Mouse (Mus musculus): ENCODE data around the gene Gin1.

DNA sequence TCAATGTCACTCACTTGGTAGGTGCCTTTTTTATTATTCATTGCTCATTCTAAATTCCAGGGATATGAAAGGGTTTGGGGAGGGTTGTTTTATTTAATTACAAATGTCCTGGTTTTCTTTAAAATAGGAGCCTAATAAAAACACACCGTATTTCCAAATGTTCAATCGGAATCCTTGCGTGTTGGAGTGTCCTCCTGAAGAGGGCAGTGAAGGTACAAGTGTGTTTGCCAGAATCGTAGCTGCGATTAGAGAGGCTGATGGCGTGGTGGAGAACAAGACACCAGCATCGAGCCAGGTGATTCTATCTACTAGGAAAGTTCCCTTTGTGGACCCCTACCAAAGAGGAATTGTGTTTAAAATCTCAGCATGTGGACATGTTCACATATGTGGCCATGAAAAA is 15.0 kb downstream of the Gin1 start:
- TF ChIP-seq CTCF (IDR thresholded peaks at IDR 0.05; ENCODE audit: control insufficient read depth, insufficient read depth, low read length) (no peak), POLR2A (IDR thresholded peaks at IDR 0.05; ENCODE audit: borderline replicate concordance, control insufficient read depth, low read depth, low read length) (no peak)

All from bone marrow, adult 2 months (tissue).